Mouse (Mus musculus): ENCODE measurements at regions not wholly inside any gene's neighbourhood (a gene's known extent, or its start where the extent isn't known, plus 50 kb on each side); places are given as distances from the start of the nearest gene placed in this dataset.

GRCm38 (mm10) chr9:33214523-33214922 lies 578.5 kb downstream of the Ets1 start:
- H3K4me1 ChIP-seq (ENCODE audit: control insufficient read depth, insufficient read depth, insufficient read length, low read length) = no peaks in the 10 kb centered on the region
- H3K36me3 ChIP-seq (ENCODE audit: control insufficient read depth, insufficient read depth, low read length) = no peaks in the 10 kb centered on the region
- H3K4me3 ChIP-seq (ENCODE audit: low read depth, low read length) = no peak overlapping the region
- no peak for TF ChIP-seq CTCF (IDR thresholded peaks at IDR 0.05; ENCODE audit: extremely low read depth, insufficient read length, insufficient replicate concordance, low read depth, low read length)
- TF ChIP-seq POLR2A (IDR thresholded peaks at IDR 0.05; ENCODE audit: low read depth, low read length) = no peak
- H3K27me3 ChIP-seq (ENCODE audit: control insufficient read depth, insufficient read depth, low read length) = no peaks in the 10 kb centered on the region
- H3K27ac ChIP-seq (ENCODE audit: insufficient read depth, low read depth, low read length) = no peak overlapping the region
- WGBS = 50% methylated on average over 1 of the region's 1 CpGs

GRCm38 (mm10) chr9:33220981-33221380 lies 585.0 kb downstream of the Ets1 start:
- H3K4me3 ChIP-seq (ENCODE audit: low read depth, low read length) = no peak overlapping the region
- TF ChIP-seq POLR2A (IDR thresholded peaks at IDR 0.05; ENCODE audit: low read depth, low read length) = no peak
- no peak for TF ChIP-seq CTCF (IDR thresholded peaks at IDR 0.05; ENCODE audit: extremely low read depth, insufficient read length, insufficient replicate concordance, low read depth, low read length)
- no peaks in the 10 kb centered on the region for H3K4me1 ChIP-seq (ENCODE audit: control insufficient read depth, insufficient read depth, insufficient read length, low read length)
- 82% methylated on average over 4 of the region's 4 CpGs for whole genome bisulfite sequencing
- H3K27ac ChIP-seq (ENCODE audit: insufficient read depth, low read depth, low read length) = no peak overlapping the region
- H3K27me3 ChIP-seq (ENCODE audit: control insufficient read depth, insufficient read depth, low read length) = no peaks in the 10 kb centered on the region
- no peaks in the 10 kb centered on the region for H3K36me3 ChIP-seq (ENCODE audit: control insufficient read depth, insufficient read depth, low read length)

- Histone ChIP-seq H3K4me3 (ENCODE audit: low read depth, low read length) (no peak overlapping the region), H3K4me1 (ENCODE audit: control insufficient read depth, insufficient read depth, insufficient read length, low read length) (no peaks in the 10 kb centered on the region), H3K36me3 (ENCODE audit: control insufficient read depth, insufficient read depth, low read length) (no peaks in the 10 kb centered on the region), H3K27me3 (ENCODE audit: control insufficient read depth, insufficient read depth, low read length) (no peaks in the 10 kb centered on the region), H3K27ac (ENCODE audit: insufficient read depth, low read depth, low read length) (no peak overlapping the region)
- WGBS = 77% methylated on average over 11 of the region's 11 CpGs
- TF ChIP-seq POLR2A (IDR thresholded peaks at IDR 0.05; ENCODE audit: low read depth, low read length) = no peak
- no peak for TF ChIP-seq CTCF (IDR thresholded peaks at IDR 0.05; ENCODE audit: extremely low read depth, insufficient read length, insufficient replicate concordance, low read depth, low read length)
Measured at GRCm38 (mm10) chr9:33222066-33222805, 586.2 kb downstream of the Ets1 start.

GRCm38 (mm10) chr9:33233699-33234131 lies 597.7 kb downstream of the Ets1 start:
- H3K27ac ChIP-seq (ENCODE audit: insufficient read depth, low read depth, low read length) = no peak overlapping the region
- H3K36me3 ChIP-seq (ENCODE audit: control insufficient read depth, insufficient read depth, low read length) = no peaks in the 10 kb centered on the region
- WGBS = 58% methylated on average over 9 of the region's 9 CpGs
- H3K4me3 ChIP-seq (ENCODE audit: low read depth, low read length) = no peak overlapping the region
- no peak for TF ChIP-seq CTCF (IDR thresholded peaks at IDR 0.05; ENCODE audit: extremely low read depth, insufficient read length, insufficient replicate concordance, low read depth, low read length)
- TF ChIP-seq POLR2A (IDR thresholded peaks at IDR 0.05; ENCODE audit: low read depth, low read length) = no peak
- no peaks in the 10 kb centered on the region for H3K27me3 ChIP-seq (ENCODE audit: control insufficient read depth, insufficient read depth, low read length)
- no peaks in the 10 kb centered on the region for H3K4me1 ChIP-seq (ENCODE audit: control insufficient read depth, insufficient read depth, insufficient read length, low read length)

GRCm38 (mm10) chr9:33238190-33238589 lies 602.2 kb downstream of the Ets1 start:
- 75% methylated on average over 2 of the region's 2 CpGs for WGBS
- Histone ChIP-seq H3K27me3 (ENCODE audit: control insufficient read depth, insufficient read depth, low read length) (no peaks in the 10 kb centered on the region), H3K36me3 (ENCODE audit: control insufficient read depth, insufficient read depth, low read length) (no peaks in the 10 kb centered on the region), H3K27ac (ENCODE audit: insufficient read depth, low read depth, low read length) (no peak overlapping the region), H3K4me3 (ENCODE audit: low read depth, low read length) (no peak overlapping the region), H3K4me1 (ENCODE audit: control insufficient read depth, insufficient read depth, insufficient read length, low read length) (no peaks in the 10 kb centered on the region)
- TF ChIP-seq CTCF (IDR thresholded peaks at IDR 0.05; ENCODE audit: extremely low read depth, insufficient read length, insufficient replicate concordance, low read depth, low read length) (no peak), POLR2A (IDR thresholded peaks at IDR 0.05; ENCODE audit: low read depth, low read length) (no peak)

- H3K4me1 ChIP-seq (ENCODE audit: control insufficient read depth, insufficient read depth, insufficient read length, low read length) = no peaks in the 10 kb centered on the region
- no peak overlapping the region for H3K27ac ChIP-seq (ENCODE audit: insufficient read depth, low read depth, low read length)
- H3K4me3 ChIP-seq (ENCODE audit: low read depth, low read length) = no peak overlapping the region
- no peaks in the 10 kb centered on the region for H3K27me3 ChIP-seq (ENCODE audit: control insufficient read depth, insufficient read depth, low read length)
- 51% methylated on average over 2 of the region's 2 CpGs for WGBS
- H3K36me3 ChIP-seq (ENCODE audit: control insufficient read depth, insufficient read depth, low read length) = no peaks in the 10 kb centered on the region
- TF ChIP-seq CTCF (IDR thresholded peaks at IDR 0.05; ENCODE audit: extremely low read depth, insufficient read length, insufficient replicate concordance, low read depth, low read length) (no peak), POLR2A (IDR thresholded peaks at IDR 0.05; ENCODE audit: low read depth, low read length) (no peak)
Measured at GRCm38 (mm10) chr9:33238846-33239245, 602.8 kb downstream of the Ets1 start.

- 25% methylated on average over 1 of the region's 1 CpGs for WGBS
- Histone ChIP-seq H3K27me3 (ENCODE audit: control insufficient read depth, insufficient read depth, low read length) (no peaks in the 10 kb centered on the region), H3K36me3 (ENCODE audit: control insufficient read depth, insufficient read depth, low read length) (no peaks in the 10 kb centered on the region), H3K27ac (ENCODE audit: insufficient read depth, low read depth, low read length) (no peak overlapping the region), H3K4me3 (ENCODE audit: low read depth, low read length) (no peak overlapping the region), H3K4me1 (ENCODE audit: control insufficient read depth, insufficient read depth, insufficient read length, low read length) (no peaks in the 10 kb centered on the region)
- TF ChIP-seq CTCF (IDR thresholded peaks at IDR 0.05; ENCODE audit: extremely low read depth, insufficient read length, insufficient replicate concordance, low read depth, low read length) = no peak
- no peak for TF ChIP-seq POLR2A (IDR thresholded peaks at IDR 0.05; ENCODE audit: low read depth, low read length)
Measured at GRCm38 (mm10) chr9:33240506-33240905, 604.5 kb downstream of the Ets1 start.
